Mouse (Mus musculus): ENCODE measurements around the gene Olfml3.

DNA sequence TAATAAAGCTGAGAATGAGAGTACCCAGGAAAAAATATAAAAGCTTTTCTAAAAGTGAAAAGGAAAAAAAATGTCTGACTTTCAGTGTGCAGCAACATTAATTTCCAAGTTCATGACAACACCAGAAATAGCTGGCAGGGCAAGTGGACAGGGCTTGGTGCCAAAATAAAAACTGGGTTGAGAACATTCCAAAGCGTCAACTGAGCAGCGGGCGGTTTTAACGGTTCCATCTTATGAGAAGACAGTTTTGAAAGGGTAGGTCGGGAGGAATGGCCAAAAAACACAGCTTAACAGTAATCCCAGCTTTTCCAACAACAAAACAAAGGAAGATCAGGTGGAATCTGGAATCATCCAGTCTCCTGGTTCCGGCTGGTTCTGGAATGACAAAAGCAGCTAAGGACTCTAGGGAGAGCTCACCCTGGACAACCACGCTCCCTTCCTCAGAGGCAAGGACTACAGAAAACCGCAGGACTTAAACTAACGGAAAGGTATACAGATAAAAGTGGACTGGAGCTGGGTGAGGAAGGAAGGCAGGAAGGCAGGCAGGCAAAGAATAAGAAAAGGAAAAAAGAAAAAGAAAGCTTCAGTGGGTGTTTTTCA is 33.8 kb upstream of the Olfml3 start:
- TF ChIP-seq POLR2A (IDR thresholded peaks at IDR 0.05; ENCODE audit: low read depth, low read length), result no peak
- no peak for TF ChIP-seq CTCF (IDR thresholded peaks at IDR 0.05; ENCODE audit: borderline replicate concordance, insufficient read depth, low read length)

Data from embryonic fibroblast, embryonic 13.5 days (primary cell).